Mouse (Mus musculus) adrenal gland, adult 8-10 months (tissue): Measurements from ENCODE around the gene Gm30191. TPM values are rescaled to one million over a fixed set of nuclear protein-coding genes. Genes with fewer than 3 reads are reported as not detected.
"Not testable (repeated sequence)": the region's sequence is repeated elsewhere in the genome, so short reads cannot be mapped to it uniquely, and the experiment has no call there.

Experiments used
- DNase-seq: peaks from one replicate; pipeline ENCODE4 v3.0.0; 2022
- total RNA-seq, 4 experiments: library from RNA; stranded (reverse); gene quantifications; 2 replicates each; pipeline ENCODE4 v1.2.4; 2022

The Gm30191 gene
- total RNA-seq, 4 experiments from 2014 or later, result not detected

DNA sequence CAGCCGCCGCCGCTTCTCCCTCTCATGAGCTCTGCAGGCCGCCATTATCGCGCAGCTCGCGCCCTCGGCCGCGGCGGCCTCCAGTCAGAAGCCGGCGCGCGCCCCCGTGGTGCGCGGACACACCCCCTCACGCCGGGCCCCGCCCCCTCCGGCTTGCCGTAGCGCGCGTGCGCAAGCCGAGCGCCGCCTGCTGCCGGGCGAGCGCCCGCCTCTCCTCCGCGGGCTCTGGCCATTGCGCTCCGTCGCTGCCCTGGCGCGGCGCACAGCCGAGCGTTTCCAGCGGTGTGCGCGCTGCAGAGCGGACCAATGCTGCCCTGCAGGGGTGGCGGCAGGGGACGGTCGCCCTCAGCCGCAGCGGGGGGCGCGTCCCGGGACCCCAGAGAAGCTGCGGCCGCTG, 40.4 kb downstream of the Gm30191 start:
- peak; percentile 91 for DNase-seq

DNA sequence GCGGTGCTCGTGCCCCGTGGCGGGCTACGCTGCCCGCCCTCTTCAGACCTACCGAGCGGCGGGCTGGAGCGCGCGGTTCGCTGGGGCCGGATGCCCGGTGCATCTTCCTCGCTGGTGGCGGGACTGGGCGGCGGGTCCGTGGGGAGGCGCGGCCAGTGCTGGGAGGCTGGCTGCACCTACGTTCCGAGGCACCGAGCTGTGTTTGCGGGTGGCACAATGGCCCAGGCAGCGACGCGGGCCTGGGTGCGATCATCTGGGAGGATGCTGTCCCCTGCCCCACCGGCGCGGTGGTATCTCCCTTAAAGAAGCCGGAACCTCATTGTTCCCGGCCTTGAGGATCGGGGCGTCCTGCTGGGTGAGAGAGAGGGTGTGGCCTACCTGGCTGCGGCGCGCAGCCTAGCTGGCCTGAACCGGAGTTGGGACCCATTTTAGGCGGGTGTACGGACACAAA, 40.9 kb downstream of the Gm30191 start, which contains the start of gene Pdik1l:
TSS of gene Pdik1l (minus strand) at position 321 of the 451 bp plus-strand sequence.
- DNase-seq, result peak; percentile 70

DNA sequence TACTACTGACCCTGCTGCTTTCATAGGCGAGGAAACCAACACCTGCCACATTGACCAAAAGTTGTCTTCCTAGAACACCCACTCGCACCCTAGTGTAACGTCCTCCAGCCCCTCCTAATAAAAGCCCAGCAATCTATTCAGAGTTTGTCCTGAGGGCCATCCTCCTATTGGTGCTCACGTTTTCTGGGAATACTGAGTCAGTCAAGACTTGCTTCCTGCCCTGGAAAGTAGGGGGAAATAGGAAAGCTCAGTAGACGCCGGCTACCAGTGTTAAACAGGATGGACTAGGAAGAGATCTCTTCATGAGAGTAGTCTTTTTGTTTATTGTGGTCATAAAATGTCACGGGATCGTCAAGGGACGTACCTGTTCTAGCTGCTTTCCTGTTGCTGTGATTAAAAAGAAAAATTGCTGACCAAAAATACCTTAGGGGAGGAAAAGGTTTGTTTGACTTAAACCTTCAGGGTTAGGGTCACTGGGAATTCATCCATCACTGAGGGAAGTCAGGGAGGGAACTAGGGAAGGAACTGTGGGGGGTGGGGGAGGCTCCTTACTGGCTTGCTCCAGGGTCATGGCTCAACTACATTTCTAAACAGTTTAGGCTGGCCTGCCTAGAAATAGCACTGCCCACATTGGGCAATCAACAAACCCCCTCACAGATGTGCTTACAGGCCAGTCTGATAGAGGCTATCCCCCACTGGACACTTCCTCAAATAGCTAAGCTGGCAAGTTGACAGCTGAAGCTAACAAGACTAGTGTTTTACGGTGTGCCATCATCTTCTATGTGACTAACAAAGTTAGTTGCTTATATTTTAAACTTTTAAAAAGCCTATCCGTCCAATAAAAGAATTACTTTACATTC, 41.9 kb downstream of the Gm30191 start:
- no peak for DNase-seq

DNA sequence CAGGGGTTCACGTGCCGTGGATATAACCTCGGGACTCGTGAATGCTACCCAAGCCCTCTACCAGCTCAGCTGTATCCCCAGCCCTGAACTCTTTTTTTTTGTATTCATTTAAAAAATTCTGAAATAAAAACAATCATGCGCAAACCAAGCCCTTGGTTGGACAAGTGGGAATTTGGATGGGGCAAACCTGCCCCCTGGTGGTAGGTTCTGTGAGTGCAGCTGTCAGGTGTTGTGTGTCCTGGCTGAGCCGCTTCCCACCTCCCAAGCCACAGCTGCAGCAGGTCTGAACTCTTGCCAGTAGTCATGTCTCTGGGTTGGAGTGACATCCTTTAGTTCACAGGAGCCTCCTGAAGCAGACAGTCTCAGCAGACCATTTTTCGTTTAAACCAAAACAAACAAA, 45.3 kb downstream of the Gm30191 start:
- peak; percentile 35 for DNase-seq

DNA sequence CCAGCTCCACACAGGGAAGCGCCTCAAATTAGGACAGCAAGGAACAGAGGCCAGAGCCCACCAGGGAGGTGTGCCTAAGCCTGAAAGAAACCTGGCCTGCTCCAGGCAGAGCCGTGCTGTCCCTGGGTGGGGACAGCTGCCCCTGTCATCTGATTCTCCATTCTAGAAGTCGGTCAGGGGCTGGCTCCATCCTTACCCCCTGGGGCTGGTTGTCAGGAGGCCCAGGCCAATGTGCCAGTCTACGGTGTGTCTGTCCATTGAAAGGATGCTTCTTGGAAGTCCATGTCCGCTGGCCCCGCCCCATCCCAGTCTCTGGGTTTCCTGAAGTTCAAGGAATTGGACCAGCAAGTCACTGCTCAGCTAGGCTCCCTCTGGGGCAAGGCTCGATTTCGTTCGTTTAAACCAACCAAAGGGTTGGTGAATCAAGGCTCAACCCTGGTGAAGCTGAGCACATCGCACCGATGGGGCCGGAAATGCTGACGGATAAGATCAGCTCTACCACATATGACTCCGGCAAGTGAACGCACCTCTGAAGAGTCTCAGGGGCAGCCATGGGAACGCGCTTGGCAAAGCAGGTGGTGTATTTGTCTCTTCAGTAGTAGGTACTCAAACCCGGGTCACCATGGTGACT, 46.4 kb downstream of the Gm30191 start:
- no peak for DNase-seq

DNA sequence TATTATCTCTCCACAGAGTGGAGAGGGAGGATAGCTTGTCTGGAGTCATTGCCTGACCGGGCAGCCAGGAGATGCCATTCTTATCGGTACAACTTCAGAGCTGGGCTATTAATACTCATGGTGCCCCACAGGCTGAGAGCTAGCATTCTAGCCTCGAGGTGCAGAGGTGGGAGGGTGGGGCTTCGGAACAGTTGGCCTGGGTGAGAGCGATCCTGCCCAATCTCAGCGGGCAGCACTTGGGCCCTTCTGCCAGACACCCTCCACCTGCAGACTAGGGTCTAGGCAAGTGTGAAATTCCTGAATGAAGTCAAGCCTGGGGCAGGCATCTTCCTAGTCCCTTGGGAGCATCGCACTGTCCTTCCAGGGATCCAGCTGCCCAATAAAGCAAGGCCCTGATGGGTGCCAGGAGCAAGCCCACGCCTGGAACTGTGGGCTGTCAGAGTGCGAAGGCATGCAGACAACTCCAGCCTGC, 47.0 kb downstream of the Gm30191 start:
- no peak for DNase-seq

DNA sequence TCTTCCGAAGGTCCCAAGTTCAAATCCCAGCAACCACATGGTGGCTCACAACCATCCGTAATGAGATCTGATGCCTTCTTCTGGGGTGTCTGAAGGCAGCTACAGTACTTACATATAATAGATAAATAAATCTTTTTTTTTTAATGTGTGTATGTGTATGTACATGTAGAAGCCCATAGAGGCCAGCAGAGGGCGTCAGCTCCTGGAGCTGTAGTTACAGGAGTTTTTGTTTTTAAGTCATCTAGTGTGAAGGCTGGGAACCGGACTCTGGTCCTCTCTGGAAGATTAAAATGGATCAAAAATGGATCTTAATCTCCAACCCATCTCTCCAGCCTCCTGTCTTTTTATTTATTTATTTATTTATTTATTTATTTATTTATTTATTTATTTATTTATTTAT, 49.4 kb downstream of the Gm30191 start:
- DNase-seq, result not testable (repeated sequence)

DNA sequence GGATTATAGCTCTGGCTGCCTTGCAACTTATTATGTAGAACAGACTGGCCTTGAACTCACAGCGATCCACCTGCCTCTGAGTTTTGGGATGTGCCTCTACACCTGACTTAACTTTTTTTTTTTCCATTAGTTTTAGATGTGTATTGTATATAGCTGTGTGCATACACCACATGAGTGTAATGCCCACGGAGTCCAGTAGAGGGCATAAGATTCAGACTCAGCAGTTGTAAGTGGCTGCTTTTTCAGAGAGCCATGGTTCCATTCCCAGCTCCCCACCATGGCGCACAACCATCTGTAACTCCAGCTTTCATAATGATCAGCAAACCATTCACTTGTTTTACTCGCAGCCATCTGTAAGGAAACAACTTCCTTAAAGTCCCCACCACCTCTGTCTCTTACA, 49.8 kb downstream of the Gm30191 start:
- DNase-seq, result no peak

DNA sequence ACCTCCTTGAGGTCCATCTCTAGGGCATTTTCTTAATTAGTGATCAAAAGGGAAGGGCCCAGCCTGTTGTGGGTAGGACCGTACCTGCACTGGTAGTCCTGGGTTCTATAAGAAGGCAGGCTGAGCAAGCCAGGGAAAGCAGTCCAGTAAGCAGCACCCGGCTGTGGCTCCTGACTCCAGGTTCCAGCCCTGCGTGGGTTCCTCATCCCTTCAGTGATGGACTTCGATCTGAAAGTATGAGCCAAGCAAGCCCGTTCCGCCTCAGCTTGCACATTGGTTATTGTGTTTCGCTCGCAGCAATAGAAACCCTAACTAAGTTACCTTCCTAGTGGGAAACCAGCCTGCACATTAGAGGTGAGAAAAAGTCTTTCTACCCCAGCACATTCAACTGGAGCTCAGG, 50.6 kb downstream of the Gm30191 start:
- DNase-seq, result no peak

DNA sequence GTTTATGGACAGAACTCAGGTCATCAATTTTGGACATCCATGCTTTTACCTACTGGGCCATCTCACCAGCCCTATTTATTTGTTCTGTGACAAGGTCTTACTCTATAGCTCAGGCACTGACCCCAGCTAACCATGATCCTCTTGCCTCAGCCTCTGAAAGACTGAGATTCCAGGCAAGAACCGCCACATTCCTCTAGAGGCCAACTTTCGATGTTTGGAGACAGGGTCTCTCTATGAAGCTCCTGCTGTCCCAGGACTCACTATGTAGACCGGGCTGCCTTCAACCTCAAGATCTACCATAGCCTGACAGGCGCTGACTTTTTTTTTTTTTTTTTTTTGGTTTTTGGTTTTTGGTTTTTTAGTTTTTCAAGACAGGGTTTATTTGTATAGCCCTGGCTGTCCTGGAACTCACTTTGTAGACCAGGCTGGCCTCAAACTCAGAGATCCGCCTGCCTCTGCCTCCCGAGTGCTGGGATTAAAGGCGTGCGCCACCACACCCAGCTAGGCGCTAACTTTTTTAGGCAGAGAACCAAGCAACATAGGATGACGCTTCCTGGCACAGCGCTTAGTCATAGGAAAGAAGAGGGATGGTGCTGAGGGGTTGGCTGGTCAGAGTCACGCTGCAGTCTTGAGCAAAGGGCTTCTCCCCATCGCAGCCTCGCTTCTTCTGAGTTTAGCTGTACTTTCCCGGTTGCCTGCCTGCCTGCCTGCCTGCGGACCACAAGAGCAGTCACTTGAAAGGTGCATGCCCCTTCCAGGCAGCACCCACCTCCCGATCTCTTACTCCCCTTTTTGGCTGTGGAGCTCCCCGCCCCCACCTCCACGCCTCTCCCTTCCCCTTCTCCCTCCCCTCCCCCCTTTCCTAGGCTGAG, 52.1 kb downstream of the Gm30191 start:
- DNase-seq, result no peak

DNA sequence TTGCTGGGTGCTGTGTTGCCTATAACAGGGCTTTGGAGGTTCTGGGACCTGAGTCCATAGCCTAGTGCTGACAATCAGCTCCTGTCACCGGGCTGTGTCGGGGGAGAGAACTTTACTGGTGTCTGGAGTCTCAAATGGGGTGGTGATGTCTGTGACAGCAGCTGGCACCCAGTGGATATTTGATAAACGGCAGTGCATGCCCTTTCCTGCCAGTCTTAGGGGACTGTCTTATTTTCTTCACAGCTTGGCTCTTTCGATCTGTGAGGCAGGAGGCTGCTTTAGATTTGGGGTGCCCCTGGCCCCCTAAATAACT, 52.7 kb downstream of the Gm30191 start:
- DNase-seq, result no peak

Other genes with a start within 250 kb of the Gm30191 start
- 10 to 100 TPM; 48.8 to 57.7 (median 57.0) TPM for gene Dhdds, start 246.0 kb upstream of the Gm30191 start, total RNA-seq
- gene Lin28a, start 228.1 kb upstream of the Gm30191 start, total RNA-seq, result not detected
- gene Zfp683, start 193.1 kb upstream of the Gm30191 start, total RNA-seq, result under 1 TPM in 1 of 4 experiments, not detected in 3; 0.40 TPM
- gene Crybg2, start 186.1 kb upstream of the Gm30191 start, total RNA-seq, result not detected
- 10 to 100 TPM; 13.4 to 23.4 (median 19.6) TPM for gene Cd52, start 151.9 kb upstream of the Gm30191 start, total RNA-seq
- 10 to 100 TPM in 2 of 4 experiments, 1 to 10 TPM in 2; 6.0 to 21.7 (median 13.2) TPM for gene Ubxn11, start 144.4 kb upstream of the Gm30191 start, total RNA-seq
- 100 to 1,000 TPM in 2 of 4 experiments, 10 to 100 TPM in 2; 81.0 to 121 (median 98.4) TPM for gene Sh3bgrl3, start 118.1 kb upstream of the Gm30191 start, total RNA-seq
- 10 to 100 TPM; 11.4 to 31.1 (median 21.4) TPM for gene Cep85, start 59.8 kb upstream of the Gm30191 start, total RNA-seq
- gene Gm7534, start 43.9 kb upstream of the Gm30191 start, total RNA-seq, result not detected
- gene Catsper4, start 19.6 kb upstream of the Gm30191 start, total RNA-seq, result not detected
- gene Cnksr1, start 8.5 kb upstream of the Gm30191 start, total RNA-seq, result under 1 TPM; 0.17 to 0.65 (median 0.46) TPM
- not detected for gene E130218I03Rik, start 3.3 kb upstream of the Gm30191 start, total RNA-seq
- gene Zfp593, start 1.3 kb upstream of the Gm30191 start, total RNA-seq, result 10 to 100 TPM; 10.4 to 11.6 (median 11.6) TPM
- gene Grrp1, start 7.2 kb downstream of the Gm30191 start, total RNA-seq, result 10 to 100 TPM in 2 of 4 experiments, 1 to 10 TPM in 2; 9.5 to 12.5 (median 10.1) TPM
- 10 to 100 TPM; 13.0 to 20.0 (median 15.5) TPM for gene Pdik1l, start 41.0 kb downstream of the Gm30191 start, total RNA-seq
- gene Trim63, start 68.2 kb downstream of the Gm30191 start, total RNA-seq, result not detected
- 100 to 1,000 TPM in 2 of 4 experiments, 10 to 100 TPM in 2; 29.5 to 113 (median 69.5) TPM for gene Slc30a2, start 96.2 kb downstream of the Gm30191 start, total RNA-seq
- gene Extl1, start 136.9 kb downstream of the Gm30191 start, total RNA-seq, result 10 to 100 TPM in 2 of 4 experiments, 1 to 10 TPM in 2; 3.3 to 15.4 (median 9.4) TPM
- gene Pafah2, start 149.4 kb downstream of the Gm30191 start, total RNA-seq, result 10 to 100 TPM; 13.9 to 21.7 (median 19.0) TPM
- gene Stmn1, start 221.4 kb downstream of the Gm30191 start, total RNA-seq, result 10 to 100 TPM; 20.9 to 31.8 (median 30.0) TPM
- gene Paqr7, start 249.8 kb downstream of the Gm30191 start, total RNA-seq, result 10 to 100 TPM; 54.1 to 81.1 (median 71.3) TPM